Mouse (Mus musculus): ENCODE results near the gene Plin1.

Gene Plin1

GRCm38 (mm10) chr7:79732622-79733021, at the start of gene Plin1:
Gene Plin1 (minus strand): TSS chr7:79732903.
- DNase-seq = no peak

GRCm38 (mm10) chr7:79782516-79782855, 49.8 kb upstream of the Plin1 start:
- DNase-seq = no peak

DNA sequence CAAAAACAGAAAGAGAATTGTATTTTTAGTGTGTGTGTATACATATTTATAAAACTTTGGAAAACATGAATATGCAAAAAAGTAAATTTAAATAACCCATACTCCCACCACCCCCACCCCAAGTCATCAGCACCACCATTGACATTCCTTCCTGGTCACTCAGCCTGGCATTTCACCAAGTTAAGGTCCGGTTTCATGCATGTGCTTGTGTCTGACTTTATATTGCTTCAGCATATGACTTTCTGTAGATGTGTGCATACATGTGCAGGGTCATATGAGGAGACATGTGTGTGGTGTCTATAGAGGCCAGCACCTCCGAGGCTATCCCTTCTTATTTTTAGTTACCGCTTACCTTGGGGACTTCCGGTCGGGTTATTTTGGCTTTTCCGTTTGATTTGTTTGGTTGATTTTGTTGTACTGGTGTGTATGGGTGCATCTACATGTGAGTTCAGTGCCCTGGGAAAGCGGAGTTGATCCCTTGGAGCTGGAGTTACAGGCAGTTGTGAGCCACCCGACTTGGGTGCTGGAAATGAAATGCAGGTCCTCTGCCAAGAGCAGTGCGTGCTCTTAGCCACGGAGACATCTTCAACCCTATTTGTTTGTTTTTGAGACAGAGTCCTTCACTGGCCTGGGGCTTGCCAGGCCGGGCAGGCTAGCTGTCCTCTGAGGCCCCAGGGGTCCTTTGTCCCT, 49.3 kb upstream of the Plin1 start:
- DNase-seq = peak; percentile 48

- DNase-seq = peak; percentile 87
Observed at GRCm38 (mm10) chr7:79780647-79781626, 48.2 kb upstream of the Plin1 start.

DNA sequence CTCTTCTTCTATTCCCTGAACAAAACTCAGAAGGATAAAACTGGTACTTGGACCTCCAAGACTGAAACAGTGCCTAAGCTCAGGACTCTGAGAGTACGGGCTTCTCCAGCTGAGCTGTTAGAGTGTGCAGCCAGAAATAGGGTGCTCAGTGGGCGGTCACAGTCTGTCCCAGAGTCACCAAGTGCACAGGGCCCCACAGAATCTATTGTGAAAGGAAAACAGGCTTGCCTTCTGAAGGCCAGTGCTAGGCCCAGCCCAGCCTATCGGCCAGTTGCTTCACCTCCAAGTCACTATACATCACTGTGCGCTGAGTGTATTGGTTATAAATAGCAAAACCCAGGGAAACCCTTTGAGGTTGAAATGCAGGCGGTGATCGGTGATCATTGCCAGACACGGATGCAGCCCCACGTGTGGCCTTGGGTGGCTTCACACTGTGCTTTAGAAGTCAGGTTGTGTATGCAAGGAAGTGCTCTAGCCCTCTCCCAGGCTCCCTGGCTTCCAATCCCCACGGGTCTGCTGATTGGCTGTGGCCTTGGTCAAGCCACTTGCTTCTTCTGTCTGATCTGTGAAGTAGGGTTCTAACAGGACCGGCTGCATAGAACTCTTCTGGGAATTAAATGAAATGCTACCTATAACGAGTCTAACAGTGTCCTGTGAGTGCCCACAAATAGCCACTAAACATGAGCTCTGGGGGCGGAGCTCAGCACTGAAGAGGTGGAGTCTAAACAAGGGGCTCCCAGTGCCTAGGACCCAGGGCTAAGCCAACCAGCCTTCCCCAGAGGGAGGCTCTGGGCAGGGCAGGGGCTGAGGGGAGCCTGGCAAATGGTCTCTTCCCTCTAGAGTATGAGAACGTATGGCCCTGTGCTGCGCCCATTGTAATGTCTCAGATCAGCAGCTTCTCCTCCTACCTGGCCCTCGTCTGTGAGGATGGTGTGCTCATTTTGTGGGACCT, 39.1 kb upstream of the Plin1 start:
- no peak for DNase-seq

DNA sequence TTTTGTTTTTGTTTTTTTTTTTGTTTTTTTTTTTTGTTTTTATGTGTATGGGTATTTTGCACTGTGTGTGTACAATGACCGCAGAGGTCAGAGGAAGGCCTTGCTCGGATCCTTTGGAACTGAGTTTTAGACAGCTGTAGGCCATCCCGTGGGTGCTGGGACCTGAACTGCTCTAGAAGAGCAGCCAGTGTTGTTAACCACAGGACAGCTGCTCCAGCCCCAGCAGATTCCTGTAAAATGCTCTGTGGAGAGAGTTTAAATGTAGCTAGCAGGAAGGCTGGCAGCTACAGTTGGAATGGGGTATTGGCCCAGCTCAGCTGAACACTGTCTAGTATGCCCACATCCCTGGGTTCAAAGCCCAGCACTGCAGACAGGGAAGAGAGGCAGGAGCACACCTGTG, 37.0 kb upstream of the Plin1 start:
- no peak for DNase-seq

DNA sequence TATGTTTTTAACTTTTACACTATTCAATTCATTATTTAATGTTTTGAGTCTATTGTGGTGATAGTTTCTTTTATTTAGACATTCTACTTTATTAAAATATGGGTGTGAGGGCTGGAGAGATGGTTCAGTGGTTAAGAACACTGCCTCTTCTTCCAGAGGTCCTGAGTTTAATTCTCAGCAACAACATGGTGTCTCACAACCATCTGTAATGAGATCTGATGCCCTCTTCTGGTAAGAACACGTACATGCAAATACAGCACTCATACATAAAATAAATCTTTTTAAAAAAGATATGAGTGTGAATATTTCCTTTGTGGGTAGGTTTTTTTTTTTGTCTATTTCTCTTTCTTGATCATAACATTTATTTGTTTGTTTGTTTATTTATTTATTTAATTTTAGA, 33.3 kb upstream of the Plin1 start:
- DNase-seq = no peak

- no peak for DNase-seq
Observed at GRCm38 (mm10) chr7:79762106-79762505, 29.4 kb upstream of the Plin1 start.

DNA sequence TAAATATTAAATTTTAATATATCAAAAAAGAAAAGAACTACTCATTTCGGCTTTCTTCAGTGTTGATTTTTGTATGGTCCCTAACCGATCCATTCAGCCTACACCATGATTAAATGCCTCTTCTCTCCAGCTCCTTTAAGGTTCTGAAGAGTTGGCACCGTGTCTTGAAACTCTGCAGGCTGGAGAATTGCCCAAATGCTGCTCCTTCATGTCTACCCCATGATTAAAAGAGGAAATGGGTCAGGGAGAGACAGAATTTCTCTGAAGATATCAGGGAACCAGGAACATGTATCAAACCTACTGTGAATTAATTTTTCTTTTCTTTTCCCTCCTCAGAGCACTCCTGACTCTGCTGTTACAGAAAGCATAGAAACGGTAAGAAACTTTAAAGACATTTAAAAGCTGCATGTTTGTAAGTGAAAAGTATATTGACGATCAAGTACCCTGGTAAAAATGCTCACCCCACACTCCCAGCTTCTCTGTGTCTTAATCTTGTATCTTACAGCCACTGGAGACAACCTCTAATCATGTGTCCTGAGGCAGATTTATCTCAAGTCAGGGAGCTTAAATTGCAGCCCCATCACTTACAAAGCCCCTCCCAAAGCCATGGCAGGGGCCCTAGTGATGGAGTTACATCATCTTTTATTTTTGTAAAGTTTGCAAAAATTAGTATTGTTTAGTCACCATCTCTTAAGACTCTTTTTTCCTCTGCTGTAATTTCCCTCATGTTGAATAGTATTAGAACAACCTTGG, 28.6 kb upstream of the Plin1 start:
- no peak for DNase-seq

DNA sequence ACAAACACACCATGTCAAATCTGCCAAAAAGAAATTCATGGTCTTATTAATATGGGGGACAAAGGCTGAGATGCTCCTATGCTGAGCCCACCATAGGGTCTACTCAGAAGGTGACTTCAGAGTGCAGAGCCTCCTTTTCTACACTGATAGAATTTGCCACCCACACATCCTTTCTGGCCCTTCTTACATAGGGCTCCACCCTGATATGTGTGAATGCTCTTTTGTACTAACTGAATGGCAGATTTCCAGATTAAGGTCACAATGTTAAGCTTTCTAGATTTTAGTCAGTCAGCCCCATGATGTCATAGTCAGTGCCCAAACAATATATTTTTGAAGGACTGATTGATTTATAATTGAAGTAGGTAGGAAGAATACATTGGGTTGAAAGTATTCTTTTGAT, 27.1 kb upstream of the Plin1 start:
- DNase-seq = no peak

GRCm38 (mm10) chr7:79758176-79758575, 25.5 kb upstream of the Plin1 start:
- DNase-seq = no peak

DNA sequence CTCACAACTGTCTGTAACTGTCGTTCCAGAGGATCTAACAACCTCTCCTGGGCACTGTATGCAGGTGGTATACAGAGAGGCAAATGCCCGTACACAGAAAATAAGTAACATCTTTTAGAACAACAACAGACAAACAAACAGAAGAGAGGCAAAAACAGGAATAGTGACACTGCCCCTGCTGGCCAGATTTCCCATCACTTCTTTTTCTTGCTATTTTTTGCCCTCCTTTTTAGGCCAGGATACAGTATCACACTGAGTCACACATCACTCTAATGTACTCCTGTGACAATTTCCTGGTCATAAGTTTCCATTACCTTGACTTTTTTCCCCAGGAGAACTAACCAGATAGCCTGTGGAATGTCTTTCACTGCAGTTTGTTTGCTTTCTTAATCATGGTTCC, 23.6 kb upstream of the Plin1 start:
- no peak for DNase-seq

DNA sequence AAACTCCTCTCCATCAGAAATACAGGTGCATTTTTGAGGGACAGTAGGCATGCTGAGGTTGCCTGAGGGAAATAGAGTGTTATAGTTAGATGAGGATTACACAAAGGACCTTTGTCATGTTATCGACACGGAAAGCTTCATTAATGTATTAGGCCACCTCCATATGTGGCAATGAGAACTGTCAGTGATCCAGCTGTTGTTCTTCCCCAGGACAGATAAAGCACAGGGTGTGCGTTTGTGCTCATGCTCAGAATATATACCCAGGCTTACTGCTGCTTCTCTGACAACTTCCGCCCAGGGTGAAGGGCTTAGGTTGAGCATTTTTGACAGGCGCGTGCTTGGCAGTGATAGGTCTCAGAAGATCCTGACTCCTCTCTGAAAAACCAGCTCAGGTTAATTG, 16.8 kb upstream of the Plin1 start:
- DNase-seq = no peak

- DNase-seq = no peak
Observed at GRCm38 (mm10) chr7:79747659-79748058, 15.0 kb upstream of the Plin1 start.

DNA sequence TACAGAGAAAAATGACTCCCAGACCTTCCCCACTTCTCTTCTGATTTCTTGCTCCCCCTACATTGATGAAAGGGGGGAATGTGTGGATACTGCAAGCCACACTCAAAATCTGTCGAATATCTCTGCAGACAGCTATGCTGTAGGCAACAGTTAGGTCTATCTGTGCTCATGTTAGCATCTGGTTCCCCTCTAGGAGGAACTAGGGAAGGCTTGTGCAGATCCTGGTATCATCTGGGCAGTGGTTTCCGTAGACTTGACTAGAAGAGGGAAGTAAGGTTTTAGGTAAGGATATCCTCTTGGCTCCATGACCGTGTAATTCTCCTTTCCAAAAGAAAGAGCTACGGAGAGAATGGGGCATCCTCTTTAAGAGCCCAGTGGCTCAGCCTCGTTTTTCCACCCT, 11.9 kb upstream of the Plin1 start:
- DNase-seq = no peak

GRCm38 (mm10) chr7:79744051-79744450, 11.3 kb upstream of the Plin1 start:
- DNase-seq = no peak

- peak; percentile 89 for DNase-seq
Observed at GRCm38 (mm10) chr7:79742659-79743536, 10.2 kb upstream of the Plin1 start, which contains the start of the genes Pex11a and Wdr93. Gene Pex11a (minus strand): TSS chr7:79743131. Gene Wdr93 (plus strand): TSS chr7:79743163.

DNA sequence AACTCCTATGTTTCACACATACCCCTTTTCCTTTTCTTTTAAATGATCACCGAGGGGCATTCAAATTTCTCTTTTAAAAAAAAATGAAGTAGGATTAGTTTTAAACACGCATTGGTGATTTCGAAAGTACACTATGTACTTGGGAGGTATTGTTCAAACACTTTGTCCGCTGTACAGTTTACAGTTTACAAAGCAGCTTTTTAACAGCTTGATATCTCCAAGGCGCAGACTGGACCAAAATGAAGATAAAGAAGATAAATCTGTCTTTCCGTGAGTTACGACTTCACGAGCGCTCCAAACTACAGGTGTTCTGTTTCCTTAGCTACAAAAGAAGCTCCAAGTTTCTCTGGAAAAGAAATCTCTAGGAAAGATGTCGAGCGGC, 9.6 kb upstream of the Plin1 start:
- no peak for DNase-seq

GRCm38 (mm10) chr7:79740279-79740678, 7.6 kb upstream of the Plin1 start:
- DNase-seq = no peak

- DNase-seq = no peak
Observed at GRCm38 (mm10) chr7:79738913-79739312, 6.2 kb upstream of the Plin1 start.

- DNase-seq = no peak
Observed at GRCm38 (mm10) chr7:79736511-79736910, 3.8 kb upstream of the Plin1 start.
